In the genomic region with DNA sequence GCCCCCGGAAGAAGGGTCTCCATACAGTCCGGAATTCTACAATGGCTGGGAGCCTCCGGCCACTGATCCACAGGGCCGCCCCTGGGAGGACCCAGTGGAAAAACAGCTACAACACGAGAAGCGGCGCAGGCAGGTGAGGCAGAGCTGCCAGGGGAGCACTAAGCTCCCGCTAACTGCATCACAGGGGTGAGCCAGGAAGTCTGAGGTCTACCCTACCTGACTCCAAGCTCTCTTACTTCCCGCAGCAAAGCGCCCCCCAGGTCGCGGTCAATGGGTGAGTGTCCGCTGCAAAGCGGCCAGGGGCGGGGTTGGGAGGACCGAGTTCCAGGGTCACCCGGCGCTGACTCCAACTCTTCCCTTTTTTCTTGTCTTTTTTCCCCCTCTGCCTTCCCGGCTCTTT, we compare ENCODE assay signal across 25 mouse cellular contexts. TPM values are rescaled to one million over a fixed set of nuclear protein-coding genes. Genes with fewer than 3 reads are reported as not detected.
DNase-seq lines count a peak whose midpoint lies in the region; ATAC-seq and TF ChIP-seq lines count a peak whose summit lies in the region.
"Had no signal": no experiment of that assay in that cellular context is flagged by ENCODE, and none has a peak within 500 bp of the region (broad histone marks: within the 10 kb centered on the region; RNA-seq: fewer than 3 reads in every experiment).

No protein-coding gene starts in this region.

- H3K27me3 ChIP-seq in heart, embryonic 11.5 days (ENCODE audit: control insufficient read depth, insufficient read depth, low read length) = peaks cover 37% of the 10 kb centered on the region
- H3K27me3 ChIP-seq in hindbrain, embryonic 10.5 days (ENCODE audit: insufficient read depth, poor library complexity, severe bottlenecking) = peaks cover 83% of the 10 kb centered on the region
- peaks cover 70% of the 10 kb centered on the region for H3K27me3 ChIP-seq in hindbrain, embryonic 13.5 days
- peaks cover 91% of the 10 kb centered on the region for H3K27me3 ChIP-seq in megakaryocyte, embryonic 14.5 days (replicated peaks)
- peaks cover 40% of the 10 kb centered on the region for H3K27me3 ChIP-seq in limb, embryonic 14.5 days (ENCODE audit: control insufficient read depth, insufficient read depth, low read length)

- peak overlapping the region; percentile 28 for H3K4me3 ChIP-seq in heart, embryonic 11.5 days (ENCODE audit: low read depth, low read length)
- 0 out of 2 replicates have a peak overlapping the region, but pooled peaks have one; percentile 18 for H3K4me3 ChIP-seq in hindbrain, embryonic 10.5 days
- no peak overlapping the region for H3K4me3 ChIP-seq in hindbrain, embryonic 13.5 days
- H3K4me3 ChIP-seq in megakaryocyte, embryonic 14.5 days (replicated peaks) = peak overlapping the region; percentile 56
- no peak overlapping the region for H3K4me3 ChIP-seq in limb, embryonic 14.5 days (replicated peaks; ENCODE audit: low read length)
- H3K4me3 ChIP-seq: embryonic facial prominence, embryonic 12.5 days; erythroblast, embryonic 14.5 days; gastrocnemius, adult 2 months; lung, embryonic 15.5 days; stomach, embryonic 15.5 days had no signal

- no peak for DNase-seq in heart, adult 9 months (ENCODE audit: low spot score in 2 of 2)
- no peak for DNase-seq in hindbrain, embryonic 10.5 days (ENCODE audit: low spot score)
- DNase-seq in limb, embryonic 14.5 days (ENCODE audit: low spot score) = no peak
- DNase-seq in spleen, adult 18-20 months = no peak
- DNase-seq: adrenal gland, adult 8-10 months; cerebellum, adult 11-12 months; gastrocnemius, adult 2 months; left cerebral cortex, postnatal 4 days; lung, postnatal 36 days; right cerebral cortex, adult 18-20 months; right cerebral cortex, postnatal 4 days; thymus, postnatal 36 days had no signal

- H3K9ac ChIP-seq in heart, embryonic 11.5 days (ENCODE audit: low read depth, low read length) = no peak overlapping the region
- no peak overlapping the region for H3K9ac ChIP-seq in hindbrain, embryonic 13.5 days
- H3K9ac ChIP-seq in limb, embryonic 14.5 days (ENCODE audit: low read depth, low read length, severe bottlenecking) = 0 out of 2 replicates have a peak overlapping the region, but pooled peaks have one; percentile 28
- H3K9ac ChIP-seq: embryonic facial prominence, embryonic 12.5 days; liver, embryonic 14.5 days; lung, embryonic 15.5 days; stomach, embryonic 15.5 days had no signal

- ATAC-seq in heart, embryonic 11.5 days (replicated peaks; ENCODE audit: insufficient number of reproducible peaks, low FRiP score, low TSS enrichment) = no peak
- no peak for ATAC-seq in hindbrain, embryonic 13.5 days (ENCODE audit: low FRiP score)
- ATAC-seq in megakaryocyte, adult 5-6 weeks (ENCODE audit: poor library complexity, severe bottlenecking) = no peak
- ATAC-seq in limb, embryonic 14.5 days (ENCODE audit: low FRiP score, low read depth) = no peak
- ATAC-seq: activated CD4-positive, CD25-positive, alpha-beta regulatory T cell, adult 4 months; forebrain, embryonic 14.5 days; intestine, postnatal 0 days had no signal

- H3K36me3 ChIP-seq in heart, embryonic 11.5 days (ENCODE audit: control insufficient read depth, insufficient read depth, low read length) = no peaks in the 10 kb centered on the region
- H3K36me3 ChIP-seq in hindbrain, embryonic 10.5 days = no peaks in the 10 kb centered on the region
- no peaks in the 10 kb centered on the region for H3K36me3 ChIP-seq in hindbrain, embryonic 13.5 days
- H3K36me3 ChIP-seq in megakaryocyte, embryonic 14.5 days (replicated peaks; ENCODE audit: low read length) = peaks cover 3% of the 10 kb centered on the region
- H3K36me3 ChIP-seq in limb, embryonic 14.5 days (ENCODE audit: control insufficient read depth, insufficient read depth, low read length) = no peaks in the 10 kb centered on the region
- H3K36me3 ChIP-seq: embryonic facial prominence, embryonic 12.5 days; stomach, embryonic 15.5 days had no signal

- no peak overlapping the region for H3K27ac ChIP-seq in heart, embryonic 11.5 days (ENCODE audit: low read depth, low read length)
- no peak overlapping the region for H3K27ac ChIP-seq in hindbrain, embryonic 10.5 days
- H3K27ac ChIP-seq in hindbrain, embryonic 13.5 days = no peak overlapping the region
- H3K27ac ChIP-seq in limb, embryonic 14.5 days (replicated peaks; ENCODE audit: low read depth, low read length) = no peak overlapping the region
- H3K27ac ChIP-seq: embryonic facial prominence, embryonic 12.5 days; gastrocnemius, adult 2 months; kidney, postnatal 0 days; liver, embryonic 14.5 days; lung, embryonic 15.5 days; stomach, embryonic 15.5 days had no signal

- H3K4me2 ChIP-seq in heart, embryonic 11.5 days = peak overlapping the region; percentile 52
- H3K4me2 ChIP-seq in hindbrain, embryonic 13.5 days = no peak overlapping the region
- H3K4me2 ChIP-seq in limb, embryonic 14.5 days (replicated peaks; ENCODE audit: low read depth, low read length, severe bottlenecking) = no peak overlapping the region
- H3K4me2 ChIP-seq: embryonic facial prominence, embryonic 12.5 days; lung, embryonic 15.5 days; stomach, embryonic 15.5 days had no signal

- TF ChIP-seq POLR2A in limb, embryonic 14.5 days (IDR thresholded peaks at IDR 0.05; ENCODE audit: borderline replicate concordance, extremely low read depth, insufficient read depth, insufficient read length) = no peak

- peaks cover 7% of the 10 kb centered on the region for H3K4me1 ChIP-seq in heart, embryonic 11.5 days (ENCODE audit: control insufficient read depth, insufficient read depth, low read length)
- H3K4me1 ChIP-seq in hindbrain, embryonic 10.5 days (replicated peaks) = peaks cover 36% of the 10 kb centered on the region
- H3K4me1 ChIP-seq in hindbrain, embryonic 13.5 days (replicated peaks) = peaks cover 29% of the 10 kb centered on the region
- H3K4me1 ChIP-seq in megakaryocyte, embryonic 14.5 days = peaks cover 65% of the 10 kb centered on the region
- H3K4me1 ChIP-seq in limb, embryonic 14.5 days (ENCODE audit: control insufficient read depth, insufficient read depth, low read length) = peaks cover 12% of the 10 kb centered on the region

- H3K9me3 ChIP-seq in heart, embryonic 11.5 days (replicated peaks; ENCODE audit: control insufficient read depth, low read length) = no peaks in the 10 kb centered on the region
- peaks cover 9% of the 10 kb centered on the region; the same call in 1 of the 2 replicates for H3K9me3 ChIP-seq in hindbrain, embryonic 10.5 days
- H3K9me3 ChIP-seq in hindbrain, embryonic 13.5 days = no peaks in the 10 kb centered on the region
- peaks cover 15% of the 10 kb centered on the region for H3K9me3 ChIP-seq in megakaryocyte, embryonic 14.5 days
- H3K9me3 ChIP-seq in limb, embryonic 14.5 days (ENCODE audit: control insufficient read depth, low read length) = no peaks in the 10 kb centered on the region
- H3K9me3 ChIP-seq: embryonic facial prominence, embryonic 12.5 days; lung, embryonic 15.5 days; stomach, embryonic 15.5 days had no signal

- 13% methylated on average over 19 of the region's 19 CpGs for whole genome bisulfite sequencing in heart, embryonic 11.5 days (ENCODE audit: insufficient replicate concordance)
- WGBS in hindbrain, embryonic 10.5 days = 10% methylated on average over 19 of the region's 19 CpGs
- WGBS in hindbrain, embryonic 13.5 days = 5% methylated on average over 17 of the region's 19 CpGs
- WGBS in limb, embryonic 14.5 days = 13% methylated on average over 18 of the region's 19 CpGs

RNA-seq across cellular contexts. Expression of gene Eps8l1, which starts 13.5 kb away (rescaled TPM):
- 2.8 and 4.6 TPM in 2 replicates for polyA plus RNA-seq in heart, embryonic 11.5 days (2014; fragmentation: Nextera tagmentation; extraction: Ambion mirVana)
- polyA plus RNA-seq in hindbrain, embryonic 10.5 days (2016; fragmentation: Nextera tagmentation; extraction: Ambion mirVana) = 2.8 and 5.4 TPM in 2 replicates
- 9.3 and 10.6 TPM in 2 replicates for polyA plus RNA-seq in hindbrain, embryonic 13.5 days (2015; fragmentation: Nextera tagmentation; extraction: Ambion mirVana)
- polyA plus RNA-seq in megakaryocyte, embryonic 14.5 days (2012; ENCODE audit: insufficient read depth, low replicate concordance) = not detected in 2 replicates
- 1.4 and 5.3 TPM in 2 replicates for total RNA-seq in megakaryocyte, adult 5-6 weeks (2015)
- total RNA-seq in megakaryocyte, adult 5-6 weeks (2017) = 4.5 and 5.1 TPM in 2 replicates
- 6.9 and 10.0 TPM in 2 replicates for polyA plus RNA-seq in limb, embryonic 14.5 days (2012; rRNA removed)
- 1.9 and 6.5 TPM in 2 replicates for polyA plus RNA-seq in limb, embryonic 14.5 days (2014; fragmentation: Nextera tagmentation; extraction: Ambion mirVana)
- polyA plus RNA-seq: erythroblast, embryonic 14.5 days had no signal

RNA-seq across cellular contexts. Expression of gene Ppp1r12c, which starts 27.5 kb away (rescaled TPM):
- 32.9 and 33.4 TPM in 2 replicates for polyA plus RNA-seq in heart, embryonic 11.5 days (2014; fragmentation: Nextera tagmentation; extraction: Ambion mirVana)
- polyA plus RNA-seq in hindbrain, embryonic 10.5 days (2016; fragmentation: Nextera tagmentation; extraction: Ambion mirVana) = 40.8 and 45.8 TPM in 2 replicates
- polyA plus RNA-seq in hindbrain, embryonic 13.5 days (2015; fragmentation: Nextera tagmentation; extraction: Ambion mirVana) = 39.6 and 49.7 TPM in 2 replicates
- polyA plus RNA-seq in megakaryocyte, embryonic 14.5 days (2012; ENCODE audit: insufficient read depth, low replicate concordance) = 267 and 1,249 TPM in 2 replicates
- 106 and 134 TPM in 2 replicates for total RNA-seq in megakaryocyte, adult 5-6 weeks (2015)
- 146 and 169 TPM in 2 replicates for total RNA-seq in megakaryocyte, adult 5-6 weeks (2017)
- 89.6 and 103 TPM in 2 replicates for polyA plus RNA-seq in limb, embryonic 14.5 days (2012; rRNA removed)
- 59.1 and 68.6 TPM in 2 replicates for polyA plus RNA-seq in limb, embryonic 14.5 days (2014; fragmentation: Nextera tagmentation; extraction: Ambion mirVana)

RNA-seq across cellular contexts. Expression of gene Rdh13, which starts 28.5 kb away (rescaled TPM):
- 28.0 and 31.0 TPM in 2 replicates for polyA plus RNA-seq in heart, embryonic 11.5 days (2014; fragmentation: Nextera tagmentation; extraction: Ambion mirVana)
- 30.6 and 34.1 TPM in 2 replicates for polyA plus RNA-seq in hindbrain, embryonic 10.5 days (2016; fragmentation: Nextera tagmentation; extraction: Ambion mirVana)
- 37.2 and 37.7 TPM in 2 replicates for polyA plus RNA-seq in hindbrain, embryonic 13.5 days (2015; fragmentation: Nextera tagmentation; extraction: Ambion mirVana)
- 0.54 and 1.6 TPM in 2 replicates for polyA plus RNA-seq in megakaryocyte, embryonic 14.5 days (2012; ENCODE audit: insufficient read depth, low replicate concordance)
- total RNA-seq in megakaryocyte, adult 5-6 weeks (2015) = 1.1 and 1.8 TPM in 2 replicates
- 4.7 and 5.4 TPM in 2 replicates for total RNA-seq in megakaryocyte, adult 5-6 weeks (2017)
- polyA plus RNA-seq in limb, embryonic 14.5 days (2012; rRNA removed) = 21.2 and 23.5 TPM in 2 replicates
- polyA plus RNA-seq in limb, embryonic 14.5 days (2014; fragmentation: Nextera tagmentation; extraction: Ambion mirVana) = 23.9 and 25.2 TPM in 2 replicates

RNA-seq across cellular contexts. Expression of gene Tnnt1, which starts 42.2 kb away (rescaled TPM):
- polyA plus RNA-seq in heart, embryonic 11.5 days (2014; fragmentation: Nextera tagmentation; extraction: Ambion mirVana) = 260 and 262 TPM in 2 replicates
- 5.7 and 6.2 TPM in 2 replicates for polyA plus RNA-seq in hindbrain, embryonic 10.5 days (2016; fragmentation: Nextera tagmentation; extraction: Ambion mirVana)
- 7.4 and 7.5 TPM in 2 replicates for polyA plus RNA-seq in hindbrain, embryonic 13.5 days (2015; fragmentation: Nextera tagmentation; extraction: Ambion mirVana)
- 38.2 TPM in 1 of 2 replicates, not detected in the other for polyA plus RNA-seq in megakaryocyte, embryonic 14.5 days (2012; ENCODE audit: insufficient read depth, low replicate concordance)
- 2.6 and 5.8 TPM in 2 replicates for total RNA-seq in megakaryocyte, adult 5-6 weeks (2015)
- 8.6 and 13.4 TPM in 2 replicates for total RNA-seq in megakaryocyte, adult 5-6 weeks (2017)
- 99.8 and 238 TPM in 2 replicates for polyA plus RNA-seq in limb, embryonic 14.5 days (2012; rRNA removed)
- polyA plus RNA-seq in limb, embryonic 14.5 days (2014; fragmentation: Nextera tagmentation; extraction: Ambion mirVana) = 241 and 300 TPM in 2 replicates

RNA-seq across cellular contexts. Expression of gene Tnni3, which starts 50.1 kb away (rescaled TPM):
- 1,570 and 1,662 TPM in 2 replicates for polyA plus RNA-seq in heart, embryonic 11.5 days (2014; fragmentation: Nextera tagmentation; extraction: Ambion mirVana)
- polyA plus RNA-seq in hindbrain, embryonic 10.5 days (2016; fragmentation: Nextera tagmentation; extraction: Ambion mirVana) = 2.5 and 3.5 TPM in 2 replicates
- 3.8 and 3.9 TPM in 2 replicates for polyA plus RNA-seq in hindbrain, embryonic 13.5 days (2015; fragmentation: Nextera tagmentation; extraction: Ambion mirVana)
- polyA plus RNA-seq in megakaryocyte, embryonic 14.5 days (2012; ENCODE audit: insufficient read depth, low replicate concordance) = 3.9 TPM in 1 of 2 replicates, not detected in the other
- total RNA-seq in megakaryocyte, adult 5-6 weeks (2015) = 5.1 and 8.8 TPM in 2 replicates
- 1.7 TPM in 1 of 2 replicates, not detected in the other for total RNA-seq in megakaryocyte, adult 5-6 weeks (2017)
- polyA plus RNA-seq in limb, embryonic 14.5 days (2012; rRNA removed) = 10.6 and 11.1 TPM in 2 replicates
- 2.8 and 2.9 TPM in 2 replicates for polyA plus RNA-seq in limb, embryonic 14.5 days (2014; fragmentation: Nextera tagmentation; extraction: Ambion mirVana)
- polyA plus RNA-seq: erythroblast, embryonic 14.5 days had no signal

Comparison
In these comparisons a context has a peak if more than half of its experiments do, and no peak if none do; other contexts are left out.
1. H3K4me3 ChIP-seq: peak in heart, embryonic 11.5 days (single experiment), hindbrain, embryonic 10.5 days (single experiment) and megakaryocyte, embryonic 14.5 days (single experiment); none in hindbrain, embryonic 13.5 days (single experiment) and limb, embryonic 14.5 days (single experiment).